Mouse (Mus musculus) limb, embryonic 14.5 days (tissue): ENCODE data around the gene Kdelr1. TPM values are rescaled to one million over a fixed set of nuclear protein-coding genes. Genes with fewer than 3 reads are reported as not detected.
A peak's percentile ranks its signal among the peaks of the same experiment; 100 is the strongest.
"Not testable (repeated sequence)": the region's sequence is repeated elsewhere in the genome, so short reads cannot be mapped to it uniquely, and the experiment has no call there.

Experiments used
- ATAC-seq: fragments of 200-750 bp; cut with Nextera tagmentation; 2 replicates; pipeline ENCODE4 v1.8.0; 2017; ENCODE audit warnings: low read depth, moderate number of reproducible peaks, moderate TSS enrichment; ENCODE audit not compliant: low FRiP score
- DNase-seq: peaks from one replicate; pipeline ENCODE4 v3.0.0-alpha.2; 2015; ENCODE audit warnings: low spot score
- H3K27ac ChIP-seq: fragments of 300-500 bp; sonication (generic); replicated peaks from 2 replicates; pipeline ENCODE4 v1.5.1; 2014; ENCODE audit warnings: low read depth, mild to moderate bottlenecking, low read length, moderate library complexity, mixed read lengths
- H3K27me3 ChIP-seq: fragments of 300-500 bp; sonication (generic); 2 replicates; pipeline ENCODE4 v1.6.1; 2014; ENCODE audit warnings: low read length, mixed read lengths; ENCODE audit not compliant: control insufficient read depth, insufficient read depth
- H3K36me3 ChIP-seq: fragments of 300-500 bp; sonication (generic); 2 replicates; pipeline ENCODE4 v1.6.1; 2014; ENCODE audit warnings: mild to moderate bottlenecking, low read length, moderate library complexity, mixed read lengths; ENCODE audit not compliant: control insufficient read depth, insufficient read depth
- H3K4me1 ChIP-seq: fragments of 300-500 bp; sonication (generic); 2 replicates; pipeline ENCODE4 v1.6.1; 2014; ENCODE audit warnings: antibody characterized with exemption, low read length, mixed read lengths; ENCODE audit not compliant: control insufficient read depth, insufficient read depth
- H3K4me2 ChIP-seq: fragments of 300-500 bp; sonication (generic); replicated peaks from 2 replicates; pipeline ENCODE4 v1.6.1; 2014; ENCODE audit warnings: low read depth, mild to moderate bottlenecking, low read length, moderate library complexity; ENCODE audit not compliant: severe bottlenecking
- H3K4me3 ChIP-seq: fragments of 300-500 bp; sonication (generic); replicated peaks from 2 replicates; pipeline ENCODE4 v1.5.1; 2014; ENCODE audit warnings: low read length
- H3K9ac ChIP-seq: fragments of 300-500 bp; sonication (generic); 2 replicates; pipeline ENCODE4 v1.6.1; 2014; ENCODE audit warnings: mild to moderate bottlenecking, low read depth, low read length, moderate library complexity; ENCODE audit not compliant: severe bottlenecking
- H3K9me3 ChIP-seq: fragments of 300-500 bp; sonication (generic); 2 replicates; pipeline ENCODE4 v1.6.1; 2016; ENCODE audit warnings: low read length; ENCODE audit not compliant: control insufficient read depth
- POLR2A ChIP-seq: fragments of 200-500 bp; IDR thresholded peaks from 2 replicates; pipeline ENCODE4 v1.8.0; 2012; ENCODE audit warnings: inconsistent platforms, mild to moderate bottlenecking, moderate library complexity, borderline replicate concordance; ENCODE audit not compliant: insufficient read depth, insufficient read length; ENCODE audit errors: extremely low read depth
- WGBS: fragments of 180-500 bp; shearing (Covaris S2); extraction: QIAGEN DNeasy Blood & Tissue Kit; methylation state at CpG from one replicate; pipeline ENCODE4 v1.1.7; 2014; 5-methylcytosine and 5-hydroxymethylcytosine counted together
- polyA plus RNA-seq, 2 experiments: library from polyadenylated mRNA; depleted of rRNA in 1 of 2; stranded (reverse) in 1 of 2; unstranded in 1 of 2; fragments of >200 nt; fragmentation: Nextera tagmentation in 1 of 2; extraction: Ambion mirVana in 1 of 2; gene quantifications; 2 replicates each; pipeline versions ENCODE4 v1.2.1 to v1.2.3; 2012 to 2014

Kdelr1 gene
- polyA plus RNA-seq, 2 experiments, result 163 to 374 TPM

DNA sequence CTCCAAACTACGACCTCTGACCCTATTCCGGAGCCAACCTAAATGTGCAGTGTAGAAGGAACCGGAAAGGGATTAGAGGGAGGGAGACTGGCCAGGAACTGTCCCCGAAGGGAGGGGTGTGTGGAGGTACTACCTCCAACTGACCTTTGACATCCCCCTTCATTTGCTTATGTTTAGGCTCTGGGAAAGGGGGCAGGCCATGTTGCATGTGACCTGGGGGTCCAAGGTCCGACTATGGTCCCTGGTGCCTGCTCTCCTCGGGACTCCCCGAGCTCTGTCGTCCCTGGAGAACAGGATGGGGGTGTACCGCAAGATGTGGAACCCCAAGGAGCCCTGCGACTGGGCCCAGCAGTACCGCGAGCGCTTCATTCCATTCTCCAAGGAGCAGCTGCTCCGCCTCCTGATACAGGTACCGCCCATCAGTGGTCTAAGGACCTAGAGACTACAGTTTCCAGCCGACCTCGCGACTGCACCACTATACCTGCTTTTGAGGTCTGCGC is 24.7 kb downstream of the Kdelr1 start:
- WGBS, result 2% methylated on average over 17 of the region's 19 CpGs
- peak overlapping the region; percentile 53 for H3K27ac ChIP-seq
- H3K4me3 ChIP-seq, result peak overlapping the region; percentile 54
- no peaks in the 10 kb centered on the region for H3K9me3 ChIP-seq
- peak overlapping the region; percentile 59 for H3K9ac ChIP-seq
- peak; percentile 34 for ATAC-seq
- no peaks in the 10 kb centered on the region for H3K27me3 ChIP-seq
- H3K4me2 ChIP-seq, result peak overlapping the region; percentile 89
- peak; percentile 64 for DNase-seq
- no peak for TF ChIP-seq POLR2A
- no peaks in the 10 kb centered on the region for H3K36me3 ChIP-seq
- peaks cover 6% of the 10 kb centered on the region; the same call in 1 of the 2 replicates for H3K4me1 ChIP-seq

DNA sequence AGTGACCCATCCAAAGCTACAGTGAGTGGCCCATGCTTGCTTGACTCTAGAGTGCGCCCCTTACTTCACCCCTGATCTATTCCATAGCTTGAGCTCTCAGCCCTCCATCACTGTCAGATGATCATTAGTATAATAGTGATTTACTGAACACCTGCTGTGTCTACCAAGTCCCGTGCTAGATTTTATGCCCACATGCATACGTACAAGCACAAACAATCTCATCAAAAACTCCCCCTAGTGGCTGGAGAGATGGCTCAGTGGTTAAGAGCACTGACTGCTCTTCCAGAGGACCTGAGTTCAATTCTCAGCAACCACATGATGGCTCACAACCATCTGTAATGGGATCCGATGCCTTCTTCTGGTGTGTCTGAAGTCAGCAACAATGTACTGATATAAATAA is 25.6 kb downstream of the Kdelr1 start:
- peak overlapping the region; percentile 89 for H3K4me2 ChIP-seq
- peak overlapping the region; percentile 54 for H3K4me3 ChIP-seq
- peak; percentile 34 for DNase-seq
- H3K9ac ChIP-seq, ATAC-seq, H3K4me1 ChIP-seq, H3K36me3 ChIP-seq, H3K27ac ChIP-seq, H3K9me3 ChIP-seq, H3K27me3 ChIP-seq: not testable (repeated sequence)
- WGBS, result 52% methylated on average over 4 of the region's 4 CpGs

DNA sequence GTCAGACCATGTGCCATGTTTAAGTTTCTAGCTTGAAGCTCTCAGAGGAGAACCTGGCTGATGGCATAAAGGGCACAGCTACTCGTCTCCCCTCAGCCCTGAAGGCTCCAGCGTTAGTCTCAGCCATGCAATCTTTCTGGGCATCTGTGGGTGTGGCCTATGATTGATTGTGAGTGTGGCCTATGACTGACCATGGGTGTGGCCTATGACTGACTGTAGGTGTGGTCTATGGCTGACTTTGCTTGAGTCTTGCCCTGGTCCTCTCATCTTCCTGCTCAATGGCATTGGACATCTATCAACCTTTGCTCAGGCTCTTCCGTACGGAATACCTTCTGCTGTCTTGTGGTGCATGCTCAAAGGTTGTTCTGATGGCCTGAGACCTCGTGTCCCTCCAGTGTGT is 29.0 kb downstream of the Kdelr1 start:
- Histone ChIP-seq H3K27me3 (no peaks in the 10 kb centered on the region), H3K27ac (no peak overlapping the region), H3K4me3 (no peak overlapping the region), H3K9ac (no peak overlapping the region), H3K9me3 (no peaks in the 10 kb centered on the region), H3K4me1 (peaks cover 6% of the 10 kb centered on the region; the same call in 1 of the 2 replicates), H3K36me3 (no peaks in the 10 kb centered on the region), H3K4me2 (no peak overlapping the region)
- ATAC-seq, result no peak
- DNase-seq, result no peak
- TF ChIP-seq POLR2A, result no peak
- 51% methylated on average over 5 of the region's 5 CpGs for WGBS

DNA sequence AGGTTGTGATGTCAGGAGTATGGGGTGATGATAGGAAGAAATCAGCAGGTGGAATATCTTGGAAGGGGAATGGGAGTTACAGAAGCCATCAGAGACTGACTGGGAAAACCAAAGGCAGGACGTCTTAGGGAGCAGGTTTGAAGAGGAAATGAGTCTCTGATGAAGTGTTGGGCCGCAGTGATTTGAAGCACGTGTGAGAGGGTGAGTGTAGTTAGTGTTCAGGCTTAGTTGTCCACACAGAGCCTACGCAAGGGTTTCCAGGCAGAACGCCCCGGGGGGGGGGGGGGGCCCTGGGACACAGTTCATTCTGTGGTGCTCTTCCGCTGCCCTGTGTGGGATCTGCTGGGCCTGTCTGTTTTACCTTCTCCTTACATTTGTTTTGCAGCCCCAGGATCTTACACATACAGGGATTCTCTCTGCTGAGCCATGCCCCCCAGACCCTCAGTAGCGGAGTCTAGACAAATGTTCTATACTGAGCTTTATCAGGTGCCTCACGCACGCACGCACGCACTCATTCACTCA is 30.0 kb downstream of the Kdelr1 start:
- TF ChIP-seq POLR2A, result no peak
- WGBS, result 57% methylated on average over 11 of the region's 12 CpGs
- no peaks in the 10 kb centered on the region for H3K27me3 ChIP-seq
- no peak for DNase-seq
- 0 out of 2 replicates have a peak overlapping the region, but pooled peaks have one; percentile 19 for H3K27ac ChIP-seq
- H3K4me1 ChIP-seq, result peaks cover 5% of the 10 kb centered on the region; the same call in 1 of the 2 replicates
- no peaks in the 10 kb centered on the region for H3K9me3 ChIP-seq
- H3K9ac ChIP-seq, result no peak overlapping the region
- no peak overlapping the region for H3K4me2 ChIP-seq
- H3K4me3 ChIP-seq, result no peak overlapping the region
- no peak for ATAC-seq
- H3K36me3 ChIP-seq, result 0 out of 2 replicates have a peak, but pooled peaks cover 4% of the 10 kb centered on the region

DNA sequence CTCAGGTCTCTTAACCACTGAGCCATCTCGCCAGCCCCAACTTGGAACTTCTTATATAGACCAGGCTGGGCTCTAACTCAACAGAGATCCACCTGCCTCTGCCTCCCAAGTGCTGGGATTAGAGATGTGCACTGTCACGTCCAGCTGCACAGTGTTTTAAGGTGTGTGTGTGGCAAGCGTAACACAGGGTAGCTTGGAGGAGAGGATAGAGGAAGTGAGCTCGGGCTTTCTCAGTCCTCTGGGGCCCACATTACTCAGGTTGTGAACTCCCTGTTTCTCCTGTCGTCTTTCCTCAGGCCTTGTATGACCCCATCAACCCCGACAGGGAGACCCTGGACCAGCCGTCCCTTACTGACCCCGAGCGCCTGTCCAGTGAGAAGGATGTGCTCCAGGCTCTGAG is 34.0 kb downstream of the Kdelr1 start:
- no peak overlapping the region for H3K4me3 ChIP-seq
- 92% methylated on average over 9 of the region's 9 CpGs for WGBS
- no peak for DNase-seq

More for the DNA sequence above, 34.0 kb downstream of the Kdelr1 start:
- Histone ChIP-seq H3K4me2 (no peak overlapping the region), H3K36me3 (peaks cover 26% of the 10 kb centered on the region), H3K4me1 (no peaks in the 10 kb centered on the region), H3K9ac (no peak overlapping the region), H3K9me3 (no peaks in the 10 kb centered on the region), H3K27me3 (no peaks in the 10 kb centered on the region), H3K27ac (no peak overlapping the region)
- no peak for ATAC-seq
- no peak for TF ChIP-seq POLR2A
